Mouse (Mus musculus): ENCODE measurements around the gene Hint3. TPM values are rescaled to one million over a fixed set of nuclear protein-coding genes. Genes with fewer than 3 reads are reported as not detected.

The Hint3 gene
- 22.1 to 28.3 TPM (median 25.8 TPM) in 4 replicates for total RNA-seq (2023; ENCODE audit: inconsistent age)

GRCm38 (mm10) chr10:30629513-30629912 is at the start of gene Hint3:
Hint3 (minus strand) TSS chr10:30629632.

GRCm38 (mm10) chr10:30600542-30600966 is 28.9 kb downstream of the Hint3 start, which contains the start of gene Trmt11:
Trmt11 (minus strand) TSS chr10:30600749.

Other genes starting within 250 kb of the Hint3 start
- 9.7 to 12.1 TPM (median 11.1 TPM) in 4 replicates for gene Trmt11, start 28.9 kb downstream of the Hint3 start, total RNA-seq (2023; ENCODE audit: inconsistent age)
- gene Ncoa7, start 173.7 kb upstream of the Hint3 start, total RNA-seq (2023; ENCODE audit: inconsistent age), result 18.1 to 22.8 TPM (median 19.4 TPM) in 4 replicates
- gene Hey2, start 213.2 kb upstream of the Hint3 start, total RNA-seq (2023; ENCODE audit: inconsistent age), result 0.26 to 0.27 TPM in 2 of 4 replicates, not detected in the others